Mouse (Mus musculus): ENCODE data around the gene Otulinl. TPM values are rescaled to one million over a fixed set of nuclear protein-coding genes. Genes with fewer than 3 reads are reported as not detected.

Otulinl gene
- total RNA-seq, 2 experiments from 2014 or later: 2.0 to 2.7 TPM

DNA sequence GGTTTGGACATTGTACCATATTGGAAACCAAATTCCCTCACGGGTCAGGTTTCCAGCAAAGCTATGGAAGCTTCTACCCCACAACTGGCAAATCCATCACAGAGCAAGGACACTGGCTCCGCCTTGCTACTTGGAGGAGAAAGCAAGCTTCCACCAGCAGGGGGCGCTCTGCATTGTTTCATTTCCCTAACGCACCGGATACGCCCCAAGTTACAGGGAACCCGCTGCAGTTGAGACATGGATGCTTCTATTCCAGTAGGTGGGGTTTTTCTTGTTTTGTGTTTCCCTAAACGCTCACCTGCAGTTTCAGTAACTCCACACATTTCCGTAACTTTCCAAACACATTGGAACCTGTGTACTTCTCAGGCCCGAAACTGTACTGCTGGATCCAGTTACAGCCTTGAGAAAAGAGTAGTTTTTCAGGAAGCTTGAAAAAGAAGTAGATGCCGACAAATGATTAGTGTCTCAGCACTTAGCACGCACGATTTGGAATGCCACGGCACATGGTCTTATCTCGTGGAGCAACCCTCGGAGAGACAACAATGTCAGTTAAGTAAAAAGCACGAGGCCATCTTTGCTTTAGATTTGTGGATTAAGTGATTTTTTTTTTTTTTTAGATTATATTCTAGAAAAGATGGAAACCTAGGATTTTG is 21.7 kb downstream of the Otulinl start:
- intact Hi-C loops (cut with DNase I): loop anchor here (1.0 to 5.0 kb wide), 3 partner anchors 58 to 191 kb away; no protein-coding TSS in a partner anchor
- DNase-seq: peak; percentile 88 to 93

DNA sequence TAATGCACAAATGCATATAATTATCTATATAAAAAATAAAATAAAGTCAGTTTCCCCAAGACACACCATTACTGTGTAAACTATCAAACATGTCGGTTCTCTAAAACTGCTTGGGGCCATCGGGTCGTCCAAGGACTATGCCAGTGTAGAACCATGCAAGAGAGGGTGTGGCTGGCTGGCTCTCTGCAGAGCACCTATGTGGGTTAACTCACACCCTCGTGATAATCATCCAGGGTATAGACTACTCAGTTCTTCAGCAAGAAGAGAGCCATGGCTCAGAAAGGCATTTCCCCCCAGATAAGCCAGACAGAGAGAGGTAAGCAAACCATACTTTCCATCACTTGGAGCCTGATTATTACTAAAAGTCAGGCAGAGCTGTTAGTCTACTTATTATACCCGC is 22.2 kb downstream of the Otulinl start:
- intact Hi-C loops (cut with DNase I): loop anchor here (2.0 to 5.0 kb wide), 2 partner anchors 58 to 192 kb away; no protein-coding TSS in a partner anchor
- DNase-seq: no peak

DNA sequence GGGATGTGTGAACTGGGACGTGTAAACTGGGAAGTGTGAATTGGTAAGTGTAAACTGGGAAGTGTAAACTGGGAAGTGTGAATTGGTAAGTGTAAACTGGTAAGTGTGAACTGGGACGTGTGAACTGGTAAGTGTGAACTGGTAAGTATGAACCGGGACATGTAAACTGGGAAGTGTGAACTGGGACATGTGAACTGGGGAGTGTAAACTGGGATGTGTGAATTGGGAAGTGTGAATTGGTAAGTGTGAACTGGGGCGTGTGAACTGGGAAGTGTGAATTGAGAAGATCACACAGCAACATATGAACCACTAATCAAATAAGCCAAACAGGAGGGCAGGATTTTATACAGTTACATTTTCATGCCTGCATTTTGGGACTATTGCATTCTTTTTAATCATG is 23.0 kb downstream of the Otulinl start:
- no peak for DNase-seq
- intact Hi-C loops (cut with DNase I): loop anchor here (2.0 to 5.0 kb wide), 2 partner anchors 59 to 192 kb away; no protein-coding TSS in a partner anchor

DNA sequence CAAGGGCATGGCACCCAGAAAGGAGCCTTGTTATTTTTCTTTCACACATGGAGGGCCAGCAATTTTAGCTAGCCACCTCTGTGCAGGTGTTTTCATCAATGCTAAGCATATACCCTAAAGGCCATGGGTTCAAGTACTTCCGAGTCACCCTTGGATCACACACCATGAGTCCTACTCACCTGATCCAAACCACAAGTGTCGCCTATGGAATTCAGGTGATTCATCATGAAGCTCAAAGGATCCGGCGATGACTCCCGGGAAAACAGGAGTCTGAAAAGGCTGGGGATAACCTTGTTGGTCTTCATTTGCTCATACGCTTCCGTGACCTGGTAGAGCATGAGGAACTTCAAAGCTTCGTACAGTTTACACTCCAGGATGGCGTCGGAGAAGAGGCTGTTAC is 23.5 kb downstream of the Otulinl start:
- no peak for DNase-seq
- intact Hi-C loops (cut with DNase I): loop anchor here (2.0 to 5.0 kb wide), 2 partner anchors 59 to 193 kb away; no protein-coding TSS in a partner anchor

- intact Hi-C loops (cut with DNase I): loop anchor here (5.0 kb wide), 1 partner anchor 61 kb away; no protein-coding TSS in a partner anchor
- DNase-seq: no peak
Observed at GRCm38 (mm10) chr15:27656626-27657025, 24.8 kb downstream of the Otulinl start.

GRCm38 (mm10) chr15:27655015-27655414 is 26.4 kb downstream of the Otulinl start:
- peak; percentile 61 to 72 for DNase-seq
- intact Hi-C loops (cut with DNase I): loop anchor here (5.0 kb wide), 1 partner anchor 62 kb away; no protein-coding TSS in a partner anchor

GRCm38 (mm10) chr15:27647686-27648085 is 33.7 kb downstream of the Otulinl start:
- intact Hi-C loops (cut with DNase I): loop anchor here (10.0 kb wide), 1 partner anchor 537 kb away; no protein-coding TSS in a partner anchor
- DNase-seq: no peak

DNA sequence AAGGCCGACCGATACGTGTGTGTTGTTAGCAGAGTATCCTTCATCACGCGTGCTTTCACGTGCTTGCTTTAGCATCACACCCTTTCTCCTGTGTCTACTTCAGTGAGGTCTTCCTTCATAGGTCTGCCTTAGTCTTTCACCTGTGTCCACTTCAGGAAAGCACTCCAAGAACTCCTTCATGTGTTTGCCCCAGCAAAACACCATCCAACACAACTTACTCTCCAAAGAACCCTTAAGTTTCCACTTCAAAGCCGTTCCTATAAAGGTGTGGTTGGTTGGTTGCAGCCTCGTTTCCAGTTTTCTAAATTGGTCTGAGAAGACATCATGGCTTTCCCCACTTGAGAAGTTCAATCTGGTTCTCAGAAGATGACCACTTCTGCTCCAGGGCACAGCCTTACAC is 34.7 kb downstream of the Otulinl start:
- intact Hi-C loops (cut with DNase I): loop anchor here (10.0 kb wide), 1 partner anchor 538 kb away; no protein-coding TSS in a partner anchor
- DNase-seq: no peak

GRCm38 (mm10) chr15:27645250-27645649 is 36.1 kb downstream of the Otulinl start:
- intact Hi-C loops (cut with DNase I): loop anchor here (10.0 kb wide), 1 partner anchor 540 kb away; no protein-coding TSS in a partner anchor
- no peak for DNase-seq

- intact Hi-C loops (cut with DNase I): loop anchor here (2.0 to 10.0 kb wide), 2 partner anchors 326 to 542 kb away; no protein-coding TSS in a partner anchor
- peak in 1 of 2 experiments; percentile 52 for DNase-seq
Observed at GRCm38 (mm10) chr15:27642895-27643294, 38.5 kb downstream of the Otulinl start.

DNA sequence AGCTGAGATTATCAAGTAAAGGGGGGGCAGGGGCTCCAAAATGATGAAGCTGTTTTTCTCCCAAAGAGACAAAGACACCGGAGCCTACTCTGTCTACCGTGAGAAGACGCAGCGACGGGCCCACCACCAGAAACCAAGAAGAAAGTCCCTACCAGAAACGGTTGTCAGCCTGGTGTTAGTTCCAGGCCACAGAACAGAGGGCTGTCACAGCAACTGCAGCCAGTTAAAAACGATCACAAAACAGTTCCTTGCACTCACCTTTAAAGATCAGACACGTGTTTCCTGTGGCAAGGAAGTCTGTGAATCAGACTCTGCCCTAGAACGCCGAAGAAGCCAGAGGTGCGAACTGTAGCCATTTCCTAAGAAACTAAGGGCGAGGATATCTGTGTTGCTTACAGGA is 40.2 kb downstream of the Otulinl start:
- no peak for DNase-seq
- intact Hi-C loops (cut with DNase I): loop anchor here (10.0 kb wide), 1 partner anchor 544 kb away; no protein-coding TSS in a partner anchor

DNA sequence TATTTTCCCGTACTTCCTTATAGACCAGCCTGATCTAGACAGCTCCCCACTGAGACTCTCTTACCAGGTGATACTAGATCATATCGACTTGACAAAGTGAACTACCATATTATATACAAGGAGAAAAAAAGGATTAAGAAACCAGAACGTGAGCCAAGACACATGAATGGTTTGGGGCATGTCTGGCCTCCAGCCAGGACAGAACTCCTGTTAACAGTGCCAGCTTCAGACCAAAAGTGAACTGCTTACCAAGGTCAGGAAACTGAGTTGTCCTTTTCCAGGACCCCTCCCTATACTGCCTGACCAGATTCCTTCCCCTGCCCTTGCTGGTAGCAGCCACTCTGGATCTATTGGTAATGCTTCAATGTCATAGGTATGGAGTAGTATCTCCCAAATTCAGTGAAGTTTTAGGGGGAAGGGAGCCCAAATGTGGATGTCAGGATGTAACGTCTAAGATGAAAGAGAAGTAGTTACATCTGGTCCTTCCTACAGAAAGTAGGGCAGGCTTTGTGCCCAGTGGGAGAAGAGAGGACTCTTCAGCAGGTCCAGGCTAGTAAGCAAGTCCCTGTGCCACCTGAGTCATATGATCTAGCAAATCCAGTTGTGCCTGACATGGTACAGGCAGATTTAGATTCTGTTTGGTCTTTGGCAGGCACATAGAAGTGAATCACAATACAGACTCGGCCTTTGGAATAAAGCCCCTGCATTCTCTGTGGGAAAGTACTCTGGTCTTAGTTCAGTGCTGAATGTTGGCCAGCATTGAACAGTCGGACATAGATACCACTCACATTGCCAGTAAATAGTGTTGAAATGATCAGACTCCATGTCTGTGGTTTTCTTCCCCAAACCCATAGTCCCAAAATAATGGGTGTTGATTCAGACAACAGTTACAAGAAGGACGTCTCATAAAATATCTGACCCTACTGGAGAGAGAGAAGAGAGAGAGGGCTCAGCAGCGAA is 47.2 kb downstream of the Otulinl start:
- intact Hi-C loops (cut with DNase I): no loop called here
- peak in 1 of 2 experiments; percentile 1 for DNase-seq

DNA sequence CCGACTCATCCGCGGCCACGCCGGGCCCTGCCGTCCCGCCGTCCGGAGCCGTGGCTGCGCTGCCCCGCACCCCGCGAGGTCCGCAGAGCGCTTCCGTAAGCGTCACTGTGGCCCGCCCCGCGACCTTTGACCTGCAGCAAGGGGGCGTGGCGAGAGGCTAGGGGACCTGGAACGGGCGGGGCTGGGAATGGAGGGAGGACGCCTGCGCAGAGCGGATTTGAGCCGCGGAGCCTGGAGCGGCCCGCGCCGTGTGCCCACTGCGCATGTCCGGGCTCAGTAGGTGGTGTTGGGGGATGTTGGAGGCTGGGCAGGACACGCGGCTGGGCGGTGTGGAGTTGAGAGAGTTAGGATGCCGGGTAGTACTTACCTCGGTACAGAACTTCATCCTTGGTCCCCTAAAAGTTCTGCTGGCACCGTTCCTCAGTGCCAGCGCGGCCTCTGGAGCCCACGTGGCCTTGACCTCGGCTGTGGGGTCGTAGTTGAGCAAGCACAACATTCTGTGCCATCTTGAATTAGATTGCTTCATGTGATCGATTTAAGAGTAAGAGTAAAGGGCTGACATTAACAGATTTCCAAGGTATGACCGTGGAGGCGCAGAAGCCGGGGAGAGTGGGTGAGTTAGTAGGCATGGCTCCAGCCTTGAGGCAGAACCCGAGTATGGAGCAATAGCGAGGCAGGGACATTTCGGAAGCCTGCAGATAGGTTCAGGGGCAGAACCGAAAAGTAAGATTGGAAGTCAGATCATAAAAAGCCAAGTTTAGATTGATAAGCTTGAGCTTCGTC is 50.6 kb downstream of the Otulinl start, which contains the start of gene Otulin:
Gene Otulin, minus strand, starts transcription at position 93 of the 783 bp plus-strand sequence.
- DNase-seq: peak; percentile 100
- intact Hi-C loops (cut with DNase I): no loop called here

DNA sequence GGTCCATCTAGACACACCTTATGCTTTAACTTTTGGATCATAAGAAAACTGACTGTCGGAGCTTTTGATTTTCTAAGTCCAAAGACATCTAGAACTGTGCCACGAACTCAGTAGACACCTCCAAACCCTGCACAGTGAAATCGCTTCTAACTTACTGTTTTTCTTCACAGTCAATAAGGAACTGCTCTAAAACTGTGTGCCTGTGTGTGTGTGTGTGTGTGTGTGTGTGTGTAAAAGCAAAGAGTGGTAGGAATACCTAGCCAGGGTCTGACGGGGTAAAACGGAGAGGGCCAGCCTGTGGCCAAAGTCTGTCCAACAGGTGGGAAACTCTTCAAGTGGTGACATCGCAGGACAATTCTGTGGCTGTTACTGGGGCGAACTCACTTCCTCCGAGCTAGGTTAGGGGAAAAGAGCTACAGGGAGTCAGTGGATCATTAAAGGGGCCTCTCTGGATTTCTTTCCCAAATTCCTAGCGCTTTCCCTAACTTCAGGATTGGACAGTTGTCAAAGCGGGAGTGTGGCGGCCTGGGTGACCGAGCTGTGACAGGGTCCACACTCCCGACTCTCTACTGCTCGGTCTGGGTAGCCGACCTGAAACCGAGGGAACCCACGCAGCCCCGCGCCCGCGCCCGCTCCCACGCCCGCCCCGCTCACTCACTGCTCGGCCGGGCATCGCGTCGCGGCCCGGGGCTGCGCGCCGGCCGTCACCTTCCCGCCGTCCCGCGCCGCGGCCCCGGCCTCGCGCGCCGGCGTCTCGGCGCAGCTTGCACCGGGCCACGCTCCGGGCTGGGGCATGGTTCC is 51.4 kb downstream of the Otulinl start:
- peak; percentile 20 to 37 for DNase-seq
- intact Hi-C loops (cut with DNase I): no loop called here

DNA sequence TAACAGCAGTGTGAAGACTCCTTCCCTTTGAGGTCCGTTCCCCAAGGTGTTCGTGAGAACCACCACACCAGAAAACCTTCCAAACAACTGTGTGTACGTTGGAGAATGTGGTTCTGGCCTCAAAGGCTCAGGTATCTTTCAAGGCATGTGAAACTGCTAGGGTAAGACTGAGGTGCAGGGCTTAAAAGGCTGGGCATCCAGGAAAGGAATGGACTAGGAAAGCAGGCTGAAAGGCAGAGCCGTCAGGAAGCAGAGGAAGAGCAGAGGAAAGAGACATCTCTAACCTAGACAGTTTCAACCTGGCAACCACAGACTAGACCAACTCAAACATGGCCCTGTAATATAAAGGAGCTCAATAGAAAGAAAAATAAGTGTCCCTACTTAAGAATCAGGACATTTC is 52.3 kb downstream of the Otulinl start:
- intact Hi-C loops (cut with DNase I): no loop called here
- peak in 1 of 2 experiments; percentile 0 for DNase-seq

GRCm38 (mm10) chr15:27627794-27628193 is 53.6 kb downstream of the Otulinl start:
- peak in 1 of 2 experiments; percentile 2 for DNase-seq
- intact Hi-C loops (cut with DNase I): no loop called here

- intact Hi-C loops (cut with DNase I): no loop called here
- no peak for DNase-seq
Observed at GRCm38 (mm10) chr15:27626314-27626713, 55.1 kb downstream of the Otulinl start.

DNA sequence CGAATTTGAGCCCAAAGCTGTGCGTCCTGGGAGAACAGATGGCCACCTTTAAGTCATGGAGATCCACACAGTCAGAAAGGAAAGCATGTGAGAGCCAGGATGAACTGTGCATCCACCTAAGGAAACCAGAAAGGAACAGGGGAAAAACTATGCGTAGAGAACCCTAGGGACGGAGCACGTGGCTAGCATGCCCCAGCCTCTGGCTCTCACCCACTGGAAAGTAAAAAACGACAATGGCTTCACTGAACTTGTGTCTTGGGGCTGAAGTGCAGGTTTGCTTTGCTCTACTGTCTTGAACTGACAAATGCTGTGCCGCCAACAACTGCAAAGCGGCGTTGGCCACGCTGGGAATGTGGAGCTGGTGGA is 55.5 kb downstream of the Otulinl start:
- intact Hi-C loops (cut with DNase I): no loop called here
- DNase-seq: no peak
